Mouse (Mus musculus) CH12.LX (cell line): Measurements from ENCODE around the gene Cobll1. TPM values are rescaled to one million over a fixed set of nuclear protein-coding genes. Genes with fewer than 3 reads are reported as not detected.

Experiments used
- DNase-seq: peaks from one replicate; pipeline ENCODE4 v3.0.0-alpha.2; 2013; ENCODE audit errors: extremely low read depth
- H3K27ac ChIP-seq: 2 replicates; pipeline ENCODE4 v1.5.1; 2012; ENCODE audit warnings: low read depth, mild to moderate bottlenecking, control low read depth, moderate library complexity; ENCODE audit not compliant: insufficient read depth
- H3K27me3 ChIP-seq: replicated peaks from 2 replicates; pipeline ENCODE3; 2012; ENCODE audit warnings: inconsistent platforms
- H3K36me3 ChIP-seq, 2 experiments: replicated peaks in 1 of 2; 2 replicates each; pipeline versions ENCODE3 to v1.6.1; 2012; ENCODE audit warnings: inconsistent platforms in 1 of 2, low read length in 1 of 2, mild to moderate bottlenecking in 1 of 2, mixed read lengths in 1 of 2, moderate library complexity in 1 of 2; ENCODE audit not compliant: control insufficient read depth in 1 of 2, insufficient read depth in 1 of 2
- H3K4me1 ChIP-seq, 2 experiments: 2 replicates each; pipeline ENCODE4 v1.6.1; 2012; ENCODE audit warnings: inconsistent platforms in 1 of 2, moderate library complexity in 1 of 2; ENCODE audit not compliant: insufficient read depth in 2 of 2, control insufficient read depth in 1 of 2
- H3K4me2 ChIP-seq: 2 replicates; pipeline ENCODE4 v1.6.1; 2012; ENCODE audit warnings: low read depth, mild to moderate bottlenecking, control low read depth; ENCODE audit not compliant: poor library complexity, insufficient read depth, severe bottlenecking
- H3K4me3 ChIP-seq, 3 experiments: fragments of 150-350 bp in 1 of 3; sonication (generic) in 1 of 3; replicated peaks in 1 of 3; 2 replicates each; pipeline versions ENCODE3 to v1.5.1; 2011 to 2012; ENCODE audit warnings: low read depth in 2 of 3, low read length in 2 of 3, mild to moderate bottlenecking in 2 of 3, moderate library complexity in 2 of 3, control low read depth in 1 of 3, improper control_type of control experiment in 1 of 3, inconsistent platforms in 1 of 3, mixed read lengths in 1 of 3; ENCODE audit not compliant: poor library complexity in 1 of 3
- H3K79me2 ChIP-seq: replicated peaks from 2 replicates; pipeline ENCODE4 v1.6.1; 2012; ENCODE audit warnings: mild to moderate bottlenecking, moderate library complexity; ENCODE audit not compliant: control insufficient read depth, poor library complexity, insufficient read depth, severe bottlenecking; ENCODE audit errors: extremely low read depth
- H3K9ac ChIP-seq: 2 replicates; pipeline ENCODE4 v1.6.1; 2012; ENCODE audit warnings: low read depth, mild to moderate bottlenecking, control low read depth, moderate library complexity; ENCODE audit not compliant: insufficient read depth
- H3K9me3 ChIP-seq: replicated peaks from 2 replicates; pipeline ENCODE3; 2012; ENCODE audit warnings: low read length, inconsistent platforms, mixed read lengths
- BHLHE40 ChIP-seq: IDR thresholded peaks from 2 replicates; pipeline ENCODE4 v1.6.1; 2011; ENCODE audit warnings: mild to moderate bottlenecking, low read depth, low read length, improper control_type of control experiment
- ELF1 ChIP-seq: IDR thresholded peaks from 2 replicates; pipeline ENCODE4 v1.6.1; 2014; ENCODE audit warnings: low read depth, mild to moderate bottlenecking, inconsistent platforms, low read length, improper control_type of control experiment
- IRF4 ChIP-seq: IDR thresholded peaks from 2 replicates; pipeline ENCODE4 v1.6.1; 2014; ENCODE audit warnings: low read depth, mild to moderate bottlenecking, inconsistent platforms, low read length, improper control_type of control experiment
- JUND ChIP-seq: conservative IDR thresholded peaks from 2 replicates; pipeline ENCODE4 v1.6.1; 2011; ENCODE audit warnings: low read depth, low read length, improper control_type of control experiment
- KAT2A ChIP-seq: IDR thresholded peaks from 2 replicates; pipeline ENCODE4 v1.6.1; 2012; ENCODE audit warnings: low read length, improper control_type of control experiment, inconsistent platforms; ENCODE audit not compliant: insufficient replicate concordance
- MEF2A ChIP-seq: IDR thresholded peaks from 2 replicates; pipeline ENCODE4 v1.6.1; 2014; ENCODE audit warnings: low read depth, mild to moderate bottlenecking, inconsistent platforms, low read length, improper control_type of control experiment, borderline replicate concordance
- NRF1 ChIP-seq: IDR thresholded peaks from 2 replicates; pipeline ENCODE4 v1.6.1; 2014; ENCODE audit warnings: low read depth, mild to moderate bottlenecking, inconsistent platforms, low read length, improper control_type of control experiment, moderate library complexity
- PAX5 ChIP-seq: IDR thresholded peaks from 2 replicates; pipeline ENCODE4 v1.6.1; 2012; ENCODE audit warnings: low read length, inconsistent platforms, mixed read lengths
- POLR2A ChIP-seq: IDR thresholded peaks from 2 replicates; pipeline ENCODE4 v1.6.1; 2011; ENCODE audit warnings: low read depth, mild to moderate bottlenecking, improper control_type of control experiment, low read length
- POLR2AphosphoS2 ChIP-seq: IDR thresholded peaks from 2 replicates; pipeline ENCODE4 v1.6.1; 2011; ENCODE audit warnings: low read depth, low read length, improper control_type of control experiment
- RAD21 ChIP-seq: IDR thresholded peaks from 2 replicates; pipeline ENCODE4 v1.6.1; 2011; ENCODE audit warnings: low read depth, mild to moderate bottlenecking, low read length, improper control_type of control experiment, moderate library complexity
- RCOR1 ChIP-seq: conservative IDR thresholded peaks from 2 replicates; pipeline ENCODE4 v1.6.1; 2012; ENCODE audit warnings: low read depth, mild to moderate bottlenecking, inconsistent platforms, low read length, improper control_type of control experiment
- TBP ChIP-seq: conservative IDR thresholded peaks from 2 replicates; pipeline ENCODE4 v1.6.1; 2011; ENCODE audit warnings: low read depth, low read length, improper control_type of control experiment
- UBTF ChIP-seq: IDR thresholded peaks from 2 replicates; pipeline ENCODE4 v1.6.1; 2012; ENCODE audit warnings: low read depth, mild to moderate bottlenecking, inconsistent platforms, low read length, improper control_type of control experiment, moderate library complexity
- USF2 ChIP-seq: conservative IDR thresholded peaks from 2 replicates; pipeline ENCODE4 v1.6.1; 2011; ENCODE audit warnings: low read depth, low read length, improper control_type of control experiment
- ZC3H11A ChIP-seq: IDR thresholded peaks from 2 replicates; pipeline ENCODE4 v1.6.1; 2012; ENCODE audit warnings: low read depth, mild to moderate bottlenecking, inconsistent platforms, low read length, improper control_type of control experiment
- dilution Hi-C: fragments of 300-500 bp; cut with MboI; formaldehyde crosslinking; loops from 2 replicates; pipeline ENCODE4 v1.14.3; 2020; ENCODE audit warnings: low sequenced_read_pairs; ENCODE audit not compliant: extremely low pct_unique_long_range_greater_than_20kb, extremely low pct_ligation_motif_present
- in situ Hi-C: fragments of 300-500 bp; cut with MboI; formaldehyde crosslinking; loops from 3 replicates; pipeline ENCODE4 v1.14.3; 2019; ENCODE audit warnings: low sequenced_read_pairs, low pct_ligation_motif_present, low pct_unique_long_range_greater_than_20kb, mixed read lengths
- polyA plus RNA-seq: library from polyadenylated mRNA; unstranded; fragments of >175 nt; gene quantifications from 2 replicates; pipeline ENCODE4 v1.2.1, GENCODE M21; 2012; ENCODE audit warnings: low read depth; ENCODE audit not compliant: insufficient read length
- total RNA-seq, 2 experiments: library from RNA; depleted of rRNA; stranded (reverse); fragments of 300-350 nt in 1 of 2; fragments of >200 nt in 1 of 2; gene quantifications; 2 replicates each; pipeline ENCODE4 v1.2.3; 2012 to 2014

Gene Cobll1
- total and polyA plus RNA-seq, 3 experiments: 0.67 to 1.9 (median 1.5) TPM

DNA sequence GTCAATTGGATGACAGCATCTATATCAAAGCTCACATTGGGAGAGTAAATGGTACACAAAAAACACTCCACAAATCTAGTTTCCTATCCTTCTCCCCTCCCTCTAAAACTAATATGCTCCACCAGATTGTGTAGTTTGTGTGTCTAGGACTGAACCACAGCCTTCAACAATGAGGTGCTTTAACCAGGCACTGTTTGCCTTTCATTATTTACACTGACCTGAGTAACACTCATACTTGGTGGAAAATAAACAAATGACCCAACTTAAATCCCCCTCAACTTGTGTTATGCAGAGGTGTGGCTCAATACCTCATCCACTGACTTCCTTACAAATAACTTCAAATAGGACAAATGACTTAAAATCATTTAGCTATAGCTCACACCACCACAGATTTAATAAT, 155.8 kb downstream of the Cobll1 start:
- no peaks in the 10 kb centered on the region for H3K9me3 ChIP-seq
- H3K27ac ChIP-seq: no peak overlapping the region
- no peaks in the 10 kb centered on the region for H3K36me3 ChIP-seq
- dilution Hi-C loops: no loop called here
- no peak overlapping the region for H3K9ac ChIP-seq
- DNase-seq: no peak
- H3K4me2 ChIP-seq: no peak overlapping the region
- H3K4me3 ChIP-seq: no peak overlapping the region
- no peaks in the 10 kb centered on the region for H3K27me3 ChIP-seq
- in situ Hi-C loops: no loop called here
- no peaks in the 10 kb centered on the region for H3K79me2 ChIP-seq
- TF ChIP-seq KAT2A: no peak
- TF ChIP-seq USF2: no peak
- TF ChIP-seq POLR2AphosphoS2: no peak
- TF ChIP-seq MEF2A: no peak
- no peak for TF ChIP-seq IRF4
- no peaks in the 10 kb centered on the region for H3K4me1 ChIP-seq

DNA sequence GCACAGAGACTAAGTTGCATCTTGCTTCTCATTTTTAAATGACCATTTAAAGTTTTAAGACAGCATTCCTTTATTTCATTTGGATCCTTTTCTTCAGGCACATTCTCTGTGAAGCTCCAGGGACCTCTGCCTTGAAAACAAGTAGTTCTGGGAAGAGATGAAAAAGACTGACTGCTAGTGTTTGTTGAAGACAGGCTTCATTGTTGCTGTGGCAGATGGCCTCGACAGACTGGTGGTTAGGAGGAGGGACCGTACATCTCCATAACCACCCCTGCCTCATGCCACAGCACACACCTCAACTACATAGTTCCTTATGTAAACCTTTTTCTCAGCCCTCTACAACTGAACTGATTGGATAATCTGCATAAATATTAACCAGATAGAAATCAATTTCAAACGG, 161.7 kb downstream of the Cobll1 start:
- Histone ChIP-seq H3K4me2 (no peak overlapping the region), H3K4me3 (no peak overlapping the region)
- dilution Hi-C loops: no loop called here
- no peak for TF ChIP-seq IRF4
- no peak for TF ChIP-seq JUND
- no peak for TF ChIP-seq TBP
- no peak for TF ChIP-seq UBTF
- TF ChIP-seq ZC3H11A: no peak
- no peak for TF ChIP-seq NRF1
- TF ChIP-seq BHLHE40: no peak
- TF ChIP-seq POLR2A: no peak
- TF ChIP-seq RAD21: no peak
- TF ChIP-seq PAX5: no peak
- TF ChIP-seq ELF1: no peak
- TF ChIP-seq RCOR1: no peak
- TF ChIP-seq POLR2AphosphoS2: no peak
- TF ChIP-seq, all 38 proteins: peak for 0
- no peak overlapping the region for H3K9ac ChIP-seq
- no peaks in the 10 kb centered on the region for H3K79me2 ChIP-seq
- H3K9me3 ChIP-seq: no peaks in the 10 kb centered on the region
- in situ Hi-C loops: no loop called here
- no peaks in the 10 kb centered on the region for H3K36me3 ChIP-seq
- DNase-seq: no peak
- H3K4me1 ChIP-seq: peaks cover 0 to 3% of the 10 kb centered on the region in 2 experiments; a peak in 1 of 4 replicates
- H3K27me3 ChIP-seq: no peaks in the 10 kb centered on the region
- no peak overlapping the region for H3K27ac ChIP-seq
